Mouse (Mus musculus) CH12.LX (cell line): Measurements from ENCODE around the gene Myt1. TPM values are rescaled to one million over a fixed set of nuclear protein-coding genes. Genes with fewer than 3 reads are reported as not detected.

Source experiments
- DNase-seq: peaks from one replicate; pipeline ENCODE4 v3.0.0-alpha.2; 2013; ENCODE audit errors: extremely low read depth
- H3K27ac ChIP-seq: 2 replicates; pipeline ENCODE4 v1.5.1; 2012; ENCODE audit warnings: low read depth, mild to moderate bottlenecking, control low read depth, moderate library complexity; ENCODE audit not compliant: insufficient read depth
- H3K27me3 ChIP-seq: replicated peaks from 2 replicates; pipeline ENCODE3; 2012; ENCODE audit warnings: inconsistent platforms
- H3K36me3 ChIP-seq, 2 experiments: replicated peaks in 1 of 2; 2 replicates each; pipeline versions ENCODE3 to v1.6.1; 2012; ENCODE audit warnings: inconsistent platforms in 1 of 2, low read length in 1 of 2, mild to moderate bottlenecking in 1 of 2, mixed read lengths in 1 of 2, moderate library complexity in 1 of 2; ENCODE audit not compliant: control insufficient read depth in 1 of 2, insufficient read depth in 1 of 2
- H3K4me1 ChIP-seq, 2 experiments: 2 replicates each; pipeline ENCODE4 v1.6.1; 2012; ENCODE audit warnings: inconsistent platforms in 1 of 2, moderate library complexity in 1 of 2; ENCODE audit not compliant: insufficient read depth in 2 of 2, control insufficient read depth in 1 of 2
- H3K4me2 ChIP-seq: 2 replicates; pipeline ENCODE4 v1.6.1; 2012; ENCODE audit warnings: low read depth, mild to moderate bottlenecking, control low read depth; ENCODE audit not compliant: poor library complexity, insufficient read depth, severe bottlenecking
- H3K4me3 ChIP-seq, 3 experiments: fragments of 150-350 bp in 1 of 3; sonication (generic) in 1 of 3; replicated peaks in 1 of 3; 2 replicates each; pipeline versions ENCODE3 to v1.5.1; 2011 to 2012; ENCODE audit warnings: low read depth in 2 of 3, low read length in 2 of 3, mild to moderate bottlenecking in 2 of 3, moderate library complexity in 2 of 3, control low read depth in 1 of 3, improper control_type of control experiment in 1 of 3, inconsistent platforms in 1 of 3, mixed read lengths in 1 of 3; ENCODE audit not compliant: poor library complexity in 1 of 3
- H3K79me2 ChIP-seq: replicated peaks from 2 replicates; pipeline ENCODE4 v1.6.1; 2012; ENCODE audit warnings: mild to moderate bottlenecking, moderate library complexity; ENCODE audit not compliant: control insufficient read depth, poor library complexity, insufficient read depth, severe bottlenecking; ENCODE audit errors: extremely low read depth
- H3K9ac ChIP-seq: 2 replicates; pipeline ENCODE4 v1.6.1; 2012; ENCODE audit warnings: low read depth, mild to moderate bottlenecking, control low read depth, moderate library complexity; ENCODE audit not compliant: insufficient read depth
- H3K9me3 ChIP-seq: replicated peaks from 2 replicates; pipeline ENCODE3; 2012; ENCODE audit warnings: low read length, inconsistent platforms, mixed read lengths
- BHLHE40 ChIP-seq: IDR thresholded peaks from 2 replicates; pipeline ENCODE4 v1.6.1; 2011; ENCODE audit warnings: mild to moderate bottlenecking, low read depth, low read length, improper control_type of control experiment
- CTCF ChIP-seq, 2 experiments: IDR thresholded peaks in 1 of 2; conservative IDR thresholded peaks in 1 of 2; 2 replicates each; pipeline ENCODE4 v1.5.1; 2011 to 2012; ENCODE audit warnings: low read depth in 2 of 2, low read length in 2 of 2, improper control_type of control experiment in 1 of 2, inconsistent platforms in 1 of 2, mild to moderate bottlenecking in 1 of 2, moderate library complexity in 1 of 2
- ELF1 ChIP-seq: IDR thresholded peaks from 2 replicates; pipeline ENCODE4 v1.6.1; 2014; ENCODE audit warnings: low read depth, mild to moderate bottlenecking, inconsistent platforms, low read length, improper control_type of control experiment
- ETS1 ChIP-seq: conservative IDR thresholded peaks from 2 replicates; pipeline ENCODE4 v1.6.1; 2012; ENCODE audit warnings: low read depth, mild to moderate bottlenecking, inconsistent platforms, low read length, improper control_type of control experiment, moderate library complexity
- IRF4 ChIP-seq: IDR thresholded peaks from 2 replicates; pipeline ENCODE4 v1.6.1; 2014; ENCODE audit warnings: low read depth, mild to moderate bottlenecking, inconsistent platforms, low read length, improper control_type of control experiment
- JUN ChIP-seq: IDR thresholded peaks from 2 replicates; pipeline ENCODE4 v1.6.1; 2011; ENCODE audit warnings: low read depth, mild to moderate bottlenecking, low read length, improper control_type of control experiment, moderate library complexity; ENCODE audit not compliant: insufficient read depth
- KAT2A ChIP-seq: IDR thresholded peaks from 2 replicates; pipeline ENCODE4 v1.6.1; 2012; ENCODE audit warnings: low read length, improper control_type of control experiment, inconsistent platforms; ENCODE audit not compliant: insufficient replicate concordance
- MAX ChIP-seq: IDR thresholded peaks from 2 replicates; pipeline ENCODE4 v1.6.1; 2011; ENCODE audit warnings: low read length, improper control_type of control experiment
- NRF1 ChIP-seq: IDR thresholded peaks from 2 replicates; pipeline ENCODE4 v1.6.1; 2014; ENCODE audit warnings: low read depth, mild to moderate bottlenecking, inconsistent platforms, low read length, improper control_type of control experiment, moderate library complexity
- PAX5 ChIP-seq: IDR thresholded peaks from 2 replicates; pipeline ENCODE4 v1.6.1; 2012; ENCODE audit warnings: low read length, inconsistent platforms, mixed read lengths
- POLR2A ChIP-seq: IDR thresholded peaks from 2 replicates; pipeline ENCODE4 v1.6.1; 2011; ENCODE audit warnings: low read depth, mild to moderate bottlenecking, improper control_type of control experiment, low read length
- POLR2AphosphoS2 ChIP-seq: IDR thresholded peaks from 2 replicates; pipeline ENCODE4 v1.6.1; 2011; ENCODE audit warnings: low read depth, low read length, improper control_type of control experiment
- RAD21 ChIP-seq: IDR thresholded peaks from 2 replicates; pipeline ENCODE4 v1.6.1; 2011; ENCODE audit warnings: low read depth, mild to moderate bottlenecking, low read length, improper control_type of control experiment, moderate library complexity
- RCOR1 ChIP-seq: conservative IDR thresholded peaks from 2 replicates; pipeline ENCODE4 v1.6.1; 2012; ENCODE audit warnings: low read depth, mild to moderate bottlenecking, inconsistent platforms, low read length, improper control_type of control experiment
- SIN3A ChIP-seq: IDR thresholded peaks from 2 replicates; pipeline ENCODE4 v1.6.1; 2012; ENCODE audit warnings: low read length, improper control_type of control experiment, inconsistent platforms
- UBTF ChIP-seq: IDR thresholded peaks from 2 replicates; pipeline ENCODE4 v1.6.1; 2012; ENCODE audit warnings: low read depth, mild to moderate bottlenecking, inconsistent platforms, low read length, improper control_type of control experiment, moderate library complexity
- ZC3H11A ChIP-seq: IDR thresholded peaks from 2 replicates; pipeline ENCODE4 v1.6.1; 2012; ENCODE audit warnings: low read depth, mild to moderate bottlenecking, inconsistent platforms, low read length, improper control_type of control experiment
- ZKSCAN1 ChIP-seq: IDR thresholded peaks from 2 replicates; pipeline ENCODE4 v1.6.1; 2012; ENCODE audit warnings: low read depth, inconsistent platforms, low read length, improper control_type of control experiment, borderline replicate concordance
- ZMIZ1 ChIP-seq: IDR thresholded peaks from 2 replicates; pipeline ENCODE4 v1.6.1; 2012; ENCODE audit warnings: low read depth, mild to moderate bottlenecking, inconsistent platforms, low read length, improper control_type of control experiment
- ZNF384 ChIP-seq: IDR thresholded peaks from 2 replicates; pipeline ENCODE4 v1.6.1; 2012; ENCODE audit warnings: low read depth, low read length, improper control_type of control experiment, inconsistent platforms
- dilution Hi-C: fragments of 300-500 bp; cut with MboI; formaldehyde crosslinking; loops from 2 replicates; pipeline ENCODE4 v1.14.3; 2020; ENCODE audit warnings: low sequenced_read_pairs; ENCODE audit not compliant: extremely low pct_unique_long_range_greater_than_20kb, extremely low pct_ligation_motif_present
- in situ Hi-C: fragments of 300-500 bp; cut with MboI; formaldehyde crosslinking; loops from 3 replicates; pipeline ENCODE4 v1.14.3; 2019; ENCODE audit warnings: low sequenced_read_pairs, low pct_ligation_motif_present, low pct_unique_long_range_greater_than_20kb, mixed read lengths
- polyA plus RNA-seq: library from polyadenylated mRNA; unstranded; fragments of >175 nt; gene quantifications from 2 replicates; pipeline ENCODE4 v1.2.1, GENCODE M21; 2012; ENCODE audit warnings: low read depth; ENCODE audit not compliant: insufficient read length
- total RNA-seq, 2 experiments: library from RNA; depleted of rRNA; stranded (reverse); fragments of 300-350 nt in 1 of 2; fragments of >200 nt in 1 of 2; gene quantifications; 2 replicates each; pipeline ENCODE4 v1.2.3; 2012 to 2014

The Myt1 gene
- total and polyA plus RNA-seq, 3 experiments, result not detected

- Histone ChIP-seq H3K9ac (no peak overlapping the region), H3K27ac (no peak overlapping the region), H3K36me3 (no peaks in the 10 kb centered on the region), H3K4me3 (no peak overlapping the region), H3K4me2 (no peak overlapping the region), H3K4me1 (no peaks in the 10 kb centered on the region), H3K79me2 (no peaks in the 10 kb centered on the region), H3K9me3 (no peaks in the 10 kb centered on the region), H3K27me3 (peaks cover 95% of the 10 kb centered on the region)
- TF ChIP-seq NRF1, result no peak
- TF ChIP-seq ZMIZ1, result no peak
- TF ChIP-seq BHLHE40, result no peak
- TF ChIP-seq IRF4, result no peak
- no peak for TF ChIP-seq MAX
- no peak for TF ChIP-seq SIN3A
- no peak for TF ChIP-seq PAX5
- no peak for TF ChIP-seq ETS1
- TF ChIP-seq ZC3H11A, result no peak
- TF ChIP-seq RCOR1, result no peak
- no peak for TF ChIP-seq ZKSCAN1
- no peak for TF ChIP-seq RAD21
- no peak for TF ChIP-seq POLR2AphosphoS2
- no peak for TF ChIP-seq ZNF384
- TF ChIP-seq UBTF, result no peak
- in situ Hi-C loops (no loop called here), dilution Hi-C loops (no loop called here)
- no peak for DNase-seq
These were observed 2.1 kb downstream of the Myt1 start for GRCm38 (mm10) chr2:181765251-181765650.

GRCm38 (mm10) chr2:181766672-181767557 lies 3.8 kb downstream of the Myt1 start:
- no peak for DNase-seq
- H3K4me2 ChIP-seq, result 0 out of 2 replicates have a peak overlapping the region, but pooled peaks have one; percentile 9
- TF ChIP-seq ZKSCAN1 (no peak), KAT2A (no peak), ELF1 (no peak), ZNF384 (no peak), JUN (no peak), POLR2AphosphoS2 (no peak), ZC3H11A (no peak), POLR2A (no peak), CTCF (conservative IDR thresholded peaks at IDR 0.05 in 1 of 2, IDR thresholded peaks at IDR 0.05 in 1 of 2; ENCODE audit: low read depth in 2 of 2, low read length in 2 of 2) (no peak)
- TF ChIP-seq, all 38 proteins: peak for 0
- Histone ChIP-seq H3K9ac (no peak overlapping the region), H3K36me3 (no peaks in the 10 kb centered on the region), H3K4me1 (no peaks in the 10 kb centered on the region), H3K27me3 (peaks cover 85% of the 10 kb centered on the region), H3K27ac (no peak overlapping the region), H3K9me3 (no peaks in the 10 kb centered on the region), H3K4me3 (no peak overlapping the region), H3K79me2 (no peaks in the 10 kb centered on the region)
- in situ Hi-C loops (no loop called here), dilution Hi-C loops (no loop called here)
